Mouse (Mus musculus): ENCODE data around the gene Lrrc4.
A peak's percentile ranks its signal among the peaks of the same experiment; 100 is the strongest.

Lrrc4 gene

GRCm38 (mm10) chr6:28762132-28762775 is 69.3 kb downstream of the Lrrc4 start:
- DNase-seq = no peak

- DNase-seq = no peak
Observed at GRCm38 (mm10) chr6:28761728-28762127, 69.8 kb downstream of the Lrrc4 start.

- DNase-seq = no peak
Observed at GRCm38 (mm10) chr6:28758293-28758692, 73.3 kb downstream of the Lrrc4 start.

GRCm38 (mm10) chr6:28756306-28757018 is 75.1 kb downstream of the Lrrc4 start:
- DNase-seq = peak; percentile 63

GRCm38 (mm10) chr6:28754127-28754898 is 77.2 kb downstream of the Lrrc4 start:
- no peak for DNase-seq

- no peak for DNase-seq
Observed at GRCm38 (mm10) chr6:28753681-28754080, 77.9 kb downstream of the Lrrc4 start.

- DNase-seq = no peak
Observed at GRCm38 (mm10) chr6:28753217-28753616, 78.3 kb downstream of the Lrrc4 start.

GRCm38 (mm10) chr6:28751186-28751585 is 80.4 kb downstream of the Lrrc4 start:
- peak; percentile 23 for DNase-seq

- no peak for DNase-seq
Observed at GRCm38 (mm10) chr6:28749224-28749623, 82.3 kb downstream of the Lrrc4 start.

- peak; percentile 29 for DNase-seq
Observed at GRCm38 (mm10) chr6:28747931-28748670, 83.4 kb downstream of the Lrrc4 start.

- no peak for DNase-seq
Observed at GRCm38 (mm10) chr6:28747025-28747424, 84.5 kb downstream of the Lrrc4 start.

GRCm38 (mm10) chr6:28745864-28746263 is 85.7 kb downstream of the Lrrc4 start:
- no peak for DNase-seq

- peak; percentile 45 for DNase-seq
Observed at GRCm38 (mm10) chr6:28743586-28743985, 88.0 kb downstream of the Lrrc4 start.

GRCm38 (mm10) chr6:28737601-28738000 is 93.9 kb downstream of the Lrrc4 start:
- no peak for DNase-seq

- DNase-seq = no peak
Observed at GRCm38 (mm10) chr6:28736665-28737064, 94.9 kb downstream of the Lrrc4 start.

- no peak for DNase-seq
Observed at GRCm38 (mm10) chr6:28735116-28735515, 96.4 kb downstream of the Lrrc4 start.

- DNase-seq = no peak
Observed at GRCm38 (mm10) chr6:28733884-28734647, 97.5 kb downstream of the Lrrc4 start.

GRCm38 (mm10) chr6:28731246-28731645 is 100.3 kb downstream of the Lrrc4 start:
- DNase-seq = no peak

GRCm38 (mm10) chr6:28729649-28730048 is 101.9 kb downstream of the Lrrc4 start:
- DNase-seq = no peak

GRCm38 (mm10) chr6:28729236-28729635 is 102.3 kb downstream of the Lrrc4 start:
- DNase-seq = no peak

GRCm38 (mm10) chr6:28724776-28725175 is 106.8 kb downstream of the Lrrc4 start:
- no peak for DNase-seq

GRCm38 (mm10) chr6:28723059-28723458 is 108.5 kb downstream of the Lrrc4 start:
- DNase-seq = no peak
